Mouse (Mus musculus): ENCODE measurements around the gene Myadm.

Gene Myadm

GRCm38 (mm10) chr7:3283081-3283875, 5.6 kb upstream of the Myadm start:
- TF ChIP-seq GATA4 (IDR thresholded peaks at IDR 0.05; ENCODE audit: insufficient replicate concordance, low read length), result no peak

- TF ChIP-seq GATA4 (IDR thresholded peaks at IDR 0.05; ENCODE audit: insufficient replicate concordance, low read length), result no peak
Measured at GRCm38 (mm10) chr7:3284604-3285003, 4.3 kb upstream of the Myadm start.

- TF ChIP-seq GATA4 (IDR thresholded peaks at IDR 0.05; ENCODE audit: insufficient replicate concordance, low read length), result no peak
Measured at GRCm38 (mm10) chr7:3286036-3286435, 2.8 kb upstream of the Myadm start.

GRCm38 (mm10) chr7:3287186-3287585, 1.7 kb upstream of the Myadm start:
- TF ChIP-seq GATA4 (IDR thresholded peaks at IDR 0.05; ENCODE audit: insufficient replicate concordance, low read length), result no peak

GRCm38 (mm10) chr7:3290257-3291033, 1.6 kb downstream of the Myadm start:
- TF ChIP-seq GATA4 (IDR thresholded peaks at IDR 0.05; ENCODE audit: insufficient replicate concordance, low read length), result peak; percentile 28; the same call in 1 of the 2 replicates

- TF ChIP-seq GATA4 (IDR thresholded peaks at IDR 0.05; ENCODE audit: insufficient replicate concordance, low read length), result no peak
Measured at GRCm38 (mm10) chr7:3291197-3291596, 2.3 kb downstream of the Myadm start.

GRCm38 (mm10) chr7:3291764-3292163, 2.9 kb downstream of the Myadm start:
- no peak for TF ChIP-seq GATA4 (IDR thresholded peaks at IDR 0.05; ENCODE audit: insufficient replicate concordance, low read length)

- TF ChIP-seq GATA4 (IDR thresholded peaks at IDR 0.05; ENCODE audit: insufficient replicate concordance, low read length), result peak; percentile 87; the same call in 1 of the 2 replicates
Measured at GRCm38 (mm10) chr7:3292791-3293190, 3.9 kb downstream of the Myadm start.

GRCm38 (mm10) chr7:3294794-3295193, 5.9 kb downstream of the Myadm start:
- no peak for TF ChIP-seq GATA4 (IDR thresholded peaks at IDR 0.05; ENCODE audit: insufficient replicate concordance, low read length)

GRCm38 (mm10) chr7:3295321-3296110, 6.6 kb downstream of the Myadm start:
- TF ChIP-seq GATA4 (IDR thresholded peaks at IDR 0.05; ENCODE audit: insufficient replicate concordance, low read length), result no peak

- TF ChIP-seq GATA4 (IDR thresholded peaks at IDR 0.05; ENCODE audit: insufficient replicate concordance, low read length), result no peak
Measured at GRCm38 (mm10) chr7:3296711-3297110, 7.8 kb downstream of the Myadm start.

GRCm38 (mm10) chr7:3299941-3300617, 11.2 kb downstream of the Myadm start:
- no peak for TF ChIP-seq GATA4 (IDR thresholded peaks at IDR 0.05; ENCODE audit: insufficient replicate concordance, low read length)

GRCm38 (mm10) chr7:3300891-3301627, 12.2 kb downstream of the Myadm start:
- no peak for TF ChIP-seq GATA4 (IDR thresholded peaks at IDR 0.05; ENCODE audit: insufficient replicate concordance, low read length)

Data from liver, adult (tissue).